Mouse (Mus musculus) embryonic fibroblast, embryonic 13.5 days (primary cell): ENCODE data around the gene Fbxw26.
"Not testable (repeated sequence)": the region's sequence is repeated elsewhere in the genome, so short reads cannot be mapped to it uniquely, and the experiment has no call there.

Experiments used
- CTCF ChIP-seq: IDR thresholded peaks from 2 replicates; pipeline ENCODE4 v1.5.1; 2011; ENCODE audit warnings: mild to moderate bottlenecking, control low read depth, low read length, moderate library complexity, borderline replicate concordance; ENCODE audit not compliant: insufficient read depth
- POLR2A ChIP-seq: IDR thresholded peaks from 2 replicates; pipeline ENCODE4 v1.6.1; 2011; ENCODE audit warnings: low read depth, mild to moderate bottlenecking, control low read depth, low read length, moderate library complexity

DNA sequence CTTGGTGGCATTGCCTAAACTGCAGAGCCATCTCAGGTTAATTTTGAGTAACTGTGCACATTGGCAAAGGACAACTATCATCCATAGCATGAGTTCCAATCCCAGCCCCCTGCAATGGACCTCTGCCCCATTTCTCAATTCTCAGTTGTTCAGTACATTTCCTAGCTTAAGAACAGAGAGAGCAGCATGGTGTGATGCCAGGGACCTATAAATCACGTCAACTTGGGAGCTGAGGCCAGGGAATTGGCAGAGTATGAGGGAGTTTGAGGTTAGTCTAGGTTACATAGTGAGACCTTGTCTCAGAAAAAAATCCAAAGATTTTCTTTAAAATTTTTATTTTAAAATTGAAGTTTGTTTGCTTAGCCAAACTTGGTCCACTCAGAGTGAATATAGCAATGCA is 21.0 kb upstream of the Fbxw26 start:
- not testable (repeated sequence) for TF ChIP-seq CTCF, POLR2A
